Mouse (Mus musculus): Measurements from ENCODE around the gene Arhgef16. TPM values are rescaled to one million over a fixed set of nuclear protein-coding genes. Genes with fewer than 3 reads are reported as not detected.

Gene Arhgef16
- 1 to 10 TPM; 1.7 to 2.4 TPM for total RNA-seq (2021)
- long read RNA-seq, experiment 1, partial matches to known transcripts = 0 of 2 reads
- long read RNA-seq, experiment 1, other reads (novel, unspliced or antisense) = 2 of 2 reads
- long read RNA-seq, experiment 2, partial matches to known transcripts = 0 of 4 reads
- long read RNA-seq, experiment 2, other reads (novel, unspliced or antisense) = 3 of 4 reads

GRCm38 (mm10) chr4:154301466-154301881 is at the start of gene Arhgef16:
Gene Arhgef16, minus strand, starts transcription at chr4:154301676.
- peak; percentile 60 for DNase-seq

GRCm38 (mm10) chr4:154348197-154348786 is 46.8 kb upstream of the Arhgef16 start:
- no peak for DNase-seq

GRCm38 (mm10) chr4:154346731-154347522 is 45.5 kb upstream of the Arhgef16 start:
- DNase-seq = no peak

GRCm38 (mm10) chr4:154336650-154337049 is 35.2 kb upstream of the Arhgef16 start:
- peak; percentile 24 for DNase-seq

GRCm38 (mm10) chr4:154335761-154336160 is 34.3 kb upstream of the Arhgef16 start, which contains the start of gene B230104I21Rik:
Gene B230104I21Rik, plus strand, starts transcription at chr4:154336127.
- DNase-seq = no peak

- peak; percentile 52 for DNase-seq
Observed at GRCm38 (mm10) chr4:154334699-154335402, 33.4 kb upstream of the Arhgef16 start.

- DNase-seq = peak; percentile 29
Observed at GRCm38 (mm10) chr4:154333300-154333699, 31.8 kb upstream of the Arhgef16 start.

GRCm38 (mm10) chr4:154331271-154331670 is 29.8 kb upstream of the Arhgef16 start:
- no peak for DNase-seq

GRCm38 (mm10) chr4:154330001-154330400 is 28.5 kb upstream of the Arhgef16 start:
- no peak for DNase-seq

- DNase-seq = peak; percentile 70
Observed at GRCm38 (mm10) chr4:154328836-154329235, 27.4 kb upstream of the Arhgef16 start.

GRCm38 (mm10) chr4:154328431-154328830 is 27.0 kb upstream of the Arhgef16 start:
- DNase-seq = no peak

- no peak for DNase-seq
Observed at GRCm38 (mm10) chr4:154325410-154325809, 23.9 kb upstream of the Arhgef16 start.

GRCm38 (mm10) chr4:154313622-154313967 is 12.1 kb upstream of the Arhgef16 start:
- no peak for DNase-seq

GRCm38 (mm10) chr4:154312935-154313621 is 11.6 kb upstream of the Arhgef16 start:
- DNase-seq = no peak

- DNase-seq = no peak
Observed at GRCm38 (mm10) chr4:154312143-154312812, 10.8 kb upstream of the Arhgef16 start.

GRCm38 (mm10) chr4:154310576-154311262 is 9.2 kb upstream of the Arhgef16 start:
- DNase-seq = no peak

- DNase-seq = no peak
Observed at GRCm38 (mm10) chr4:154309131-154309530, 7.7 kb upstream of the Arhgef16 start.

GRCm38 (mm10) chr4:154299541-154300271 is 1.8 kb downstream of the Arhgef16 start:
- DNase-seq = no peak

- no peak for DNase-seq
Observed at GRCm38 (mm10) chr4:154297761-154298160, 3.7 kb downstream of the Arhgef16 start.

GRCm38 (mm10) chr4:154294262-154294731 is 7.2 kb downstream of the Arhgef16 start:
- peak; percentile 29 for DNase-seq

All from adrenal gland, postnatal 10 days (tissue).